Mouse (Mus musculus): Measurements from ENCODE around the gene Gnat1. TPM values are rescaled to one million over a fixed set of nuclear protein-coding genes. Genes with fewer than 3 reads are reported as not detected.

Gene Gnat1
- polyA plus RNA-seq, 1 experiment, result 0.09 TPM

DNA sequence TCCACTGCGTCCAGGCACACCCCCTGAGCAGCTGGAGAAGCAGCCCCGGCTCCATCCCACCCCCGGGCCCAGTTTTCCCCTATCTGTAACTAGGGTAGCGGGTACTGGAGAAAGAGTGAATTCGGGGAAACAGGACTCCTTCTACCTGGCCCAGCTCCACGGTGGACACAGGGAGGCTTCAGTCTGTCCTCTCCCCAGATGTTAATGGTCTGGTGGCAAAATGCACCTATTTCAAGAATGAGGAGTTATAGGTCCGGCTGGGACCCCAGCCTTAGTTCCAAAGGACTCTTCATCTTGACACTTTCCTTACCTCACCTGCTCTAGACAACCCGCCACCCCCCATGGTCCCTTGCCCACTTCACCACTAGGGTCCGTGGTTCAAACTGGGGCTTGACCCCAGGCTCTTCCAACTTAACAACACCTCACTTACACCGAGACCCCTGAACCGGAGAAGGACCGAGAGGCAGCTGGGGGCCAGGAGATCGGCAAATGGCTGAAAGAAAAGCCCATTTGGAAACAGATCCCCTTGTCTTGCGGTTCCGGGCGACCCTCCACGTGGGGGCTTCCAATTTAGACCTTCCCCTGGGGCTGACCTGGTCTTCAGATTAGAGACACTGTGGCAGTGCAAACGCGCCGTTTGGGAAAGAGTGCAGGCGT is 29.1 kb upstream of the Gnat1 start:
- H3K4me3 ChIP-seq (ENCODE audit: insufficient read depth, low read depth, low read length), result peak overlapping the region; percentile 78
- TF ChIP-seq POLR2A (IDR thresholded peaks at IDR 0.05; ENCODE audit: low read depth, low read length) (no peak), CTCF (conservative IDR thresholded peaks at IDR 0.05; ENCODE audit: insufficient read depth, insufficient read length, low read depth, low read length) (no peak)
- no peak for DNase-seq
- no peaks in the 10 kb centered on the region for H3K27me3 ChIP-seq (replicated peaks; ENCODE audit: control insufficient read depth, insufficient read depth, low read length)
- H3K36me3 ChIP-seq (ENCODE audit: control insufficient read depth, insufficient read depth, low read length), result no peaks in the 10 kb centered on the region
- no peaks in the 10 kb centered on the region for H3K4me1 ChIP-seq (ENCODE audit: control insufficient read depth, insufficient read depth, low read length)
- 17% methylated on average over 21 of the region's 21 CpGs for WGBS
- no peak overlapping the region for H3K27ac ChIP-seq (ENCODE audit: insufficient read depth, low read depth, low read length)

GRCm38 (mm10) chr9:107707701-107708438 is 28.4 kb upstream of the Gnat1 start:
- DNase-seq, result no peak
- no peaks in the 10 kb centered on the region for H3K4me1 ChIP-seq (ENCODE audit: control insufficient read depth, insufficient read depth, low read length)
- WGBS, result 21% methylated on average over 17 of the region's 17 CpGs
- H3K27ac ChIP-seq (ENCODE audit: insufficient read depth, low read depth, low read length), result no peak overlapping the region
- H3K36me3 ChIP-seq (ENCODE audit: control insufficient read depth, insufficient read depth, low read length), result no peaks in the 10 kb centered on the region
- H3K4me3 ChIP-seq (ENCODE audit: insufficient read depth, low read depth, low read length), result peak overlapping the region; percentile 78
- TF ChIP-seq POLR2A (IDR thresholded peaks at IDR 0.05; ENCODE audit: low read depth, low read length) (no peak), CTCF (conservative IDR thresholded peaks at IDR 0.05; ENCODE audit: insufficient read depth, insufficient read length, low read depth, low read length) (no peak)
- no peaks in the 10 kb centered on the region for H3K27me3 ChIP-seq (replicated peaks; ENCODE audit: control insufficient read depth, insufficient read depth, low read length)

DNA sequence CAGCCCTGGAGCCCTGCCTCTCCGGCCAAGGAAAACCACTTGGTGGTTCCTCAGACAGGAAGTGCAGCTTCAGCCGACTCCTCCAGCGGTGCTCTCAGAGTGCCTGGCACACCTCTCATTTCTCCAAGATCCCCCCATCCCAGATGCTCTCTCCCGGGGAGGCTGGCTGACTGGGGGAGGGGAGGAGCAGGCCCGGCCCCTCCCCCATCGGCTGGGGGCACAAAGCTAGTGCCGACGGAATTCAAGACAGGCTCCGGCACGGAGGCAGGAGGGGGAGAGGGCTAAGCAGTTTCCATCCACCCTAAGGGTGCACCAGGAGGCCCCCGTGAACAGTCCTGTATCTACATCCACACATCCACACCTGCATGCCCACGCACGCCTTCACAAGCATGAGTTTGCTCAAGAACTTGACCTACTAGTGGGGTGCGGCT is 27.3 kb upstream of the Gnat1 start:
- H3K27ac ChIP-seq (ENCODE audit: insufficient read depth, low read depth, low read length), result no peak overlapping the region
- no peaks in the 10 kb centered on the region for H3K27me3 ChIP-seq (replicated peaks; ENCODE audit: control insufficient read depth, insufficient read depth, low read length)
- H3K4me1 ChIP-seq (ENCODE audit: control insufficient read depth, insufficient read depth, low read length), result no peaks in the 10 kb centered on the region
- H3K36me3 ChIP-seq (ENCODE audit: control insufficient read depth, insufficient read depth, low read length), result no peaks in the 10 kb centered on the region
- H3K4me3 ChIP-seq (ENCODE audit: insufficient read depth, low read depth, low read length), result peak overlapping the region; percentile 4; the same call in 1 of the 2 replicates
- TF ChIP-seq CTCF (conservative IDR thresholded peaks at IDR 0.05; ENCODE audit: insufficient read depth, insufficient read length, low read depth, low read length) (no peak), POLR2A (IDR thresholded peaks at IDR 0.05; ENCODE audit: low read depth, low read length) (no peak)
- DNase-seq, result no peak
- 31% methylated on average over 14 of the region's 14 CpGs for WGBS

- TF ChIP-seq POLR2A (IDR thresholded peaks at IDR 0.05; ENCODE audit: low read depth, low read length), result no peak
- no peak for TF ChIP-seq CTCF (conservative IDR thresholded peaks at IDR 0.05; ENCODE audit: insufficient read depth, insufficient read length, low read depth, low read length)
- DNase-seq, result no peak
- H3K27me3 ChIP-seq (replicated peaks; ENCODE audit: control insufficient read depth, insufficient read depth, low read length), result no peaks in the 10 kb centered on the region
- peaks cover 13% of the 10 kb centered on the region for H3K4me1 ChIP-seq (ENCODE audit: control insufficient read depth, insufficient read depth, low read length)
- 70% methylated on average over 14 of the region's 14 CpGs for WGBS
- H3K4me3 ChIP-seq (ENCODE audit: insufficient read depth, low read depth, low read length), result no peak overlapping the region
- no peaks in the 10 kb centered on the region for H3K36me3 ChIP-seq (ENCODE audit: control insufficient read depth, insufficient read depth, low read length)
- H3K27ac ChIP-seq (ENCODE audit: insufficient read depth, low read depth, low read length), result no peak overlapping the region
Measured at GRCm38 (mm10) chr9:107703337-107704122, 24.0 kb upstream of the Gnat1 start.

DNA sequence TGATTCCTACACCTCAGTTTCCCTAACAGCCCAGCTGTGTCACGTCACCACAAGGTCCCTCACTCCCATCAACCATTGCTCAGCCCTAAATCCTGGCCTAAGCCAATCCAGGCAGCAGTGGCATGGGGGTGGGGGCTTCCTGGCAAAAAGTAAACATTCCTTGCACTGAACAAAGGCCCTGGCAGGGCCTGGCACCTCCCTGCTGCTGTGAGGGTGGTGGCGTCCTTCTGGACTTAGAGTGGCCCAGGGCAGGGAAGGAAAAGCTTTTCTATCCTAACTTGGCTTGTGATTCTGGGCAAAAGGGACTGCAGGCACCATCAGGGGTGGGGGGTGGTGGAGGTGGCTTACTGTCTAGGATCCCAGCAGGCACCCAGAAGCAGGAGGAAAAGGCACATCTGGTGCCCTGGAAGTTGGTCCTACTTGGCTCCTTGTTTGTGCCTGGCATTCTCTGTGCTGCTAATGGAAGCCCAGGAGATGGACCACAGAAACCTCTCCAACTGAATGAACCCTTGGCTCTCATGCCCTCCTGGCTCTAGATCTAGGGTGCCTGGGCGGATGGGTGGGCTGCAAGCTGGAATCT is 23.2 kb upstream of the Gnat1 start:
- 77% methylated on average over 3 of the region's 3 CpGs for WGBS
- DNase-seq, result no peak
- TF ChIP-seq CTCF (conservative IDR thresholded peaks at IDR 0.05; ENCODE audit: insufficient read depth, insufficient read length, low read depth, low read length), result no peak
- TF ChIP-seq POLR2A (IDR thresholded peaks at IDR 0.05; ENCODE audit: low read depth, low read length), result no peak
- Histone ChIP-seq H3K27ac (ENCODE audit: insufficient read depth, low read depth, low read length) (no peak overlapping the region), H3K36me3 (ENCODE audit: control insufficient read depth, insufficient read depth, low read length) (no peaks in the 10 kb centered on the region), H3K4me3 (ENCODE audit: insufficient read depth, low read depth, low read length) (no peak overlapping the region), H3K4me1 (ENCODE audit: control insufficient read depth, insufficient read depth, low read length) (peaks cover 19% of the 10 kb centered on the region), H3K27me3 (replicated peaks; ENCODE audit: control insufficient read depth, insufficient read depth, low read length) (no peaks in the 10 kb centered on the region)

- H3K36me3 ChIP-seq (ENCODE audit: control insufficient read depth, insufficient read depth, low read length), result no peaks in the 10 kb centered on the region
- no peak for TF ChIP-seq POLR2A (IDR thresholded peaks at IDR 0.05; ENCODE audit: low read depth, low read length)
- TF ChIP-seq CTCF (conservative IDR thresholded peaks at IDR 0.05; ENCODE audit: insufficient read depth, insufficient read length, low read depth, low read length), result no peak
- no peak overlapping the region for H3K27ac ChIP-seq (ENCODE audit: insufficient read depth, low read depth, low read length)
- DNase-seq, result peak; percentile 83
- no peak overlapping the region for H3K4me3 ChIP-seq (ENCODE audit: insufficient read depth, low read depth, low read length)
- H3K4me1 ChIP-seq (ENCODE audit: control insufficient read depth, insufficient read depth, low read length), result peaks cover 19% of the 10 kb centered on the region
- no peaks in the 10 kb centered on the region for H3K27me3 ChIP-seq (replicated peaks; ENCODE audit: control insufficient read depth, insufficient read depth, low read length)
- 12% methylated on average over 12 of the region's 12 CpGs for WGBS
Measured at GRCm38 (mm10) chr9:107701594-107701993, 22.1 kb upstream of the Gnat1 start.
